Mouse (Mus musculus) liver, adult 10 weeks (tissue): ENCODE data around the gene Fbxl7. TPM values are rescaled to one million over a fixed set of nuclear protein-coding genes. Genes with fewer than 3 reads are reported as not detected.

Source experiments
- polyA plus RNA-seq: library from polyadenylated mRNA; stranded (reverse); fragments of 350-450 nt; fragmentation: Illumina TruSeq; extraction: RNeasy Lipid Tissue Mini Kit (QIAGEN cat#74804); gene quantifications from one replicate; pipeline ENCODE4 v1.2.3, GENCODE M21; 2014; ENCODE audit warnings: low read depth, low replicate concordance

The Fbxl7 gene
- polyA plus RNA-seq = 0.40 TPM

GRCm38 (mm10) chr15:26895251-26895711 is at the start of gene Fbxl7:
Fbxl7 (minus strand) TSS chr15:26895580.

